Mouse (Mus musculus): Measurements from ENCODE around the gene Olfr1367. TPM values are rescaled to one million over a fixed set of nuclear protein-coding genes. Genes with fewer than 3 reads are reported as not detected.

Gene Olfr1367
- polyA plus RNA-seq (2015; fragmentation: Nextera tagmentation; extraction: Ambion mirVana): not detected in 2 replicates

GRCm38 (mm10) chr13:21346610-21347009 is at the start of gene Olfr1367:
TSS of gene Olfr1367 (plus strand) at chr13:21346910.
- DNase-seq (ENCODE audit: low spot score): no peak

DNA sequence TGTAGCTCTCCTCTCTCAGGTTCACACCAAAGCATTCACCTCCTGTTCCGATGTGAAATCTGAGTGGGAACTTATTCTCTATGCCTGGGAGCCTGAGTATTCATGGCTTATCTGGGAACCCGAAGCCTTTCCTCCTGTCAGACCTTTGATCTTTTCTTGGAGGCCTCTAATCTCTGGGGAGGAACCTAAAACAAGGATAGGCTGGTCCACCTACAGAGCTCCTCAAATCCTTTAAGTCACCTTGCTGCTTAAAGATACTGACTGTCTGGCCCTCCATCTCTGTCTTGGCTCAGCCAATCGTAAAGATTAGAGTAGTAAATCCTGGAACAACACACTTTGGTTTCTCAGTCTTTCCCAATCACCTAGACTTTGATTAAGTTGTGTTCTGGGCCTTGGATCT is 48.2 kb upstream of the Olfr1367 start:
- DNase-seq (ENCODE audit: low spot score): no peak

- DNase-seq (ENCODE audit: low spot score): no peak
Observed at GRCm38 (mm10) chr13:21304483-21305066, 42.1 kb upstream of the Olfr1367 start.

DNA sequence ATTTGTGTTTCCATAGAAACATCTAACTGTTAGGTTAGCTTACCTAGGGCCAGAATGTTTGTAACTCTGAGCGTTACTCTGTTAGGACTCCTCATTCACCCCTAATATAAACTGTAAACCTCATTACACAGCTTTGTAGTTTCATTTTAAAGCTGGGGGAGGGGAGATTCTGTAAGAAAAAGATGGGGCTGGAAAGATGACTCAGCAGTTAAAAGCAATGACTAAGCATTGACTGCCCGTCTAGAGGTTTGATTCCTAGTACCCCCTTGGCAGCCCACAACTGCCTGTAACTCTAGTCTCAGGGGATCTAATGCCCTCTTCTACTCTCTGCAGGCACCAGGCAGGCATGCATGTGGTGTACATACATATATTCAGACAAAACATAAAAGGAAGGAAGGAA is 36.9 kb upstream of the Olfr1367 start:
- DNase-seq (ENCODE audit: low spot score): no peak

DNA sequence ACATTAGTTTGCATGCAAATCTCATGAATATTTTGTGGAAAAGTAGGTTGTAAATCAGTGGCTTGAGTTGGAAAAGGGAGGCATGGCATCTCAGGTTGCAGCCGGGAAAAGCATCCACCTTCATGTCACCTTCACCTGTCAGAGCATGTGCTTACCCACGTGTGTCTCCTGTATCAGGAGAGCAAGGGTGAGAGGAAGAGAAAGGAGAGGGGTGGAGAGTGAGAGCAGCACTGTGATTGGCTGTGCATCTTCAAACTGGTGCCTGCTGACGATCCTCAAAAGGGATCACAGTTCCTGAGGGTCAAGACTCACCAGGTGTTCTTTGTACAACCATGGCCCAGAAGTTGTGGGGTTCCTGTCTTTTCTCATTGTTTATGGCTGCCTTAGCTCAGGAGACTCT is 34.8 kb upstream of the Olfr1367 start, which contains the start of gene Gpx6:
Gene Gpx6 (plus strand): TSS at position 200 of the 400 bp plus-strand sequence.
- no peak for DNase-seq (ENCODE audit: low spot score)

DNA sequence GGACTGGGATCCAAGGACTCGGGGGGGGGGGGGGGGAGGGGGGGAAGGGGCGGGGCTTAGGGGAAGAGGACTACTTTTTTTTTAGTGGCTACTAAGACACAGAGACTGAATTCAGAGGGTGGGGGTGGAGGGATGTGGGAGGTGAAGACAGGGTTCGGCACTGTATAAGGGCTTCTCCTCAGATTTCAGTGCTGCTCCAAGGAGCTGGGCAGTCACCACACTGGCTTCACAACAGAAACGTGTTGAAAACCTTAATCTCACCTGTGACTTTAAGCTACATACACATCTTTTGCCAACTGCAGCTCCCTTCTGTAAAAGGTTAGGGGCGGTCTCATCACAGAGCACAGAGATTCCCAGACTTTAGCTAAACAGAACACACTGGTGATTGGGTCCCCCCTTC is 33.9 kb upstream of the Olfr1367 start:
- no peak for DNase-seq (ENCODE audit: low spot score)

- DNase-seq (ENCODE audit: low spot score): no peak
Observed at GRCm38 (mm10) chr13:21313903-21314302, 32.8 kb upstream of the Olfr1367 start.

GRCm38 (mm10) chr13:21320262-21320661 is 26.4 kb upstream of the Olfr1367 start:
- DNase-seq (ENCODE audit: low spot score): no peak

DNA sequence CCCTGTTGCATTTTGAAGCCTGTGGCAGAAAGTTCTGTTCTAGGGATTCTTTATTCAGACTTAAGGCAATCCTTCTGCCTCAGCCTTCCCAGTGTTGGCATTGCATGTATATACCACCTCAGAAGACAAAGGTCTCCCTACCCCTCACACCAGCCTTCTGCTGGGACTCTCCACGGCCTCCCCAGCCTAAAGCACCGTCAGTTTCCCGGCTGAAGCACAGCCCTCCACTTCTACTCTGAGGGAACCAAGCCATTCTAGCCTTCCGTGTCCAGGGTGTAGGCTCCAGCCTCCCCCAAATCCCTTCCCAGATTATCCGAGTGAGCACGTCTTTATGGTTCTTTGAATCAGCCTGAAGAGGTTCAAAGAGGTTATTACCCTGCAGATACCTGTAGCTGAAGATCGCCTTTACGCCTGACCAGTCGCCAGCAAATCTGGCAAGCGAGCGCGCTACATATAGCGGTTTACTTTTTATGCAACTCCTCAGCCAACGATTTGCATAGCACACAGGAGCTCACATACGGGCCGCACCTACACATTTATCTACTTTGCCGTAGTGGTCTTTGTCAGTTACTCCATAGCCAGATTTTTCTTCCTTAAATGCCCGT is 24.7 kb upstream of the Olfr1367 start:
- peak; percentile 5 for DNase-seq (ENCODE audit: low spot score)

DNA sequence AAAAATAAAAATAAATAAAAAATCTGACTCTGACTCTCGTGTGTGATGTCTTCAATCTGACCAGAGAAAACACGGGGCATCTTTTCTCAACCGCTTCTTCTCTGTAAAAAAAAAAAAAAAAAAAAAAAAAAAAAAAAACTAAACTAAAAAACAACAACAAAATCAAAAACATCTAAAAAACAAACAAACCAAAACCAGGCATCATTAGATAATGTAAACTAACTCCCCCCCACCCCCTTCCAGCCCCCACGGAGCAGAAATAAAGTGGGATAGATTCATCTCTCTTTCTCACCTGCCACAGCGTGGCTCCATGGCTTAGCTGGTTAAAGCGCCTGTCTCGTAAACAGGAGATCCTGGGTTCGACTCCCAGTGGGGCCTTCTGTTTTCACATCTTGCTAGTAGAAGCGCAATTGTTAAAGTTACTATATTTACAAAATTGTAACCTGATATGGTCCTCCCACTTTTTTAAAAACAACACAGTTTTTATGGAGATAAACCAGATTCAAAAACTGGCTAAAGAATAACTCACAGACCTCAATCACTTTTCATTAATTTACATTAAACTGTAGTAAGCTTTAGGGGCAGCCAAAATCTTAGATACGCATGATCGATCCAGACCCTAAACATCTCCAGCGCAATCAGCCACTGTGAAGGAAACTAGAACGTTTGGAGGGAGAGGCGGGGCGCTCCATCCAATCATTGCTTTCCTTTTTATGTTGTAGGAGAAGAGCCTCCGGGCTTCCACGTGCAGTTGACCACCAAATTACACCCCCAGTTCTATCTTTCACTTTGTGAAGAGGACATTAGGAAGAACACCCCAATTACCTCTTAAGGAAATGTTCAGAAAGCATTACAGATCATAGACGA is 24.0 kb upstream of the Olfr1367 start:
- peak; percentile 30 for DNase-seq (ENCODE audit: low spot score)

- peak; percentile 13 for DNase-seq (ENCODE audit: low spot score)
Observed at GRCm38 (mm10) chr13:21323405-21323804, 23.3 kb upstream of the Olfr1367 start.

- peak; percentile 2 for DNase-seq (ENCODE audit: low spot score)
Observed at GRCm38 (mm10) chr13:21326191-21326590, 20.5 kb upstream of the Olfr1367 start.

GRCm38 (mm10) chr13:21326657-21327211 is 20.0 kb upstream of the Olfr1367 start:
- DNase-seq (ENCODE audit: low spot score): peak; percentile 48

- no peak for DNase-seq (ENCODE audit: low spot score)
Observed at GRCm38 (mm10) chr13:21327424-21327823, 19.3 kb upstream of the Olfr1367 start.

DNA sequence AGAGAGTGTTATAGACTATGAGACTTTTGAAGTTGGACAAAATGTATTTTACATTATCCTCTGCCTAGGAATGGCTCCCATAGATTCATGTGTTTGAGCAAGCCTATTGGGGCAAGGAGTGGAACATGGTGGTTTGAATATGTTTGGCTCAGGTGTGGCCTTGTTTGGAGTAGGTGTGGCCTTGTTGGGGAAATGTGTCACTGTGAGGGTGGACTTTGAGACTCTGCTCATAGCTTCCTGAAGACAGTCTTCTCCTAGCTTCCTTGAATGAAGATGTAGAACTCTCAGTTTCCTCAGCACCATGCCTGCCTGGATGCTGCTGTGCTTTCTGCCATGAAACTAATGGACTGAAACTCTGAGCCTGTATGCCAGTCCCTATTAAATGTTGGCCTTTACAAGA is 3.9 kb downstream of the Olfr1367 start:
- DNase-seq (ENCODE audit: low spot score): no peak

GRCm38 (mm10) chr13:21362621-21363248 is 16.0 kb downstream of the Olfr1367 start, which contains the start of gene Zscan12:
TSS of gene Zscan12 (plus strand) at chr13:21362820.
- peak; percentile 83 for DNase-seq (ENCODE audit: low spot score)

DNA sequence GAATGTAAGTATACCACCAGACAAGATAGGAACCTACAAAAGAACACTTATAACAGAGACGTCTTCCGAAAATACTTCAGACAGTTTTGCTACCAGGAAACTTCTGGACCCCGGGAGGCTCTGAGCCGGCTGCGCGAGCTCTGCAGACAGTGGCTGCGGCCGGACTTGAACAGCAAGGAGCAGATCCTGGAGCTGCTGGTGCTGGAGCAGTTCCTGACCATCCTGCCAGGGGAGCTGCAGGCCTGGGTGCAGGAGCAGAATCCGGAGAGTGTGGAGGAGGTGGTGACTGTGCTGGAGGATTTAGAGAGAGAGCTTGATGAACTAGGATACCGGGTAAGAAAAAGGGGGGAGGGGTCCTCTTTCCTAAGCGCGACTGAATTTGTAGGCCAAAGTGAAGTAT is 17.0 kb downstream of the Olfr1367 start:
- no peak for DNase-seq (ENCODE audit: low spot score)

DNA sequence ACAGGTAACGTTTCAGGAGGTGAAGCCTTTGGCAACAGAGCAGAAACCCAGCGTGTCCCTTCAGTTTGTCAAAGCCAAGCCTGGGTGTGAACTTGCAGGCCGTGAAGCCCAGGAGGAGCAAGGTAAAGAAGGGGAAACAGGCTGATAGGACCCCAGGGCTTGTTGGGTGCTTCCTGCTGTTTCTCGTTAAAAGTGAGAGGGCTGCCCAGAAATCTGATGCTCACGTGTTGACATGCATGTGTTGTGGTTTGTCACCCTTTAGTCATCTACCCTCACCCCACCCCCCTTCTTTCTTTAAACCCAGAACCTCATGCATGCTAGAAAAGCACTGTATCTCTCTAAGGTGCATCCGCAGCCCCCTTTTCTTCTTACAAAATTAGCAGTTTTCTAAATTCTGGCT is 19.9 kb downstream of the Olfr1367 start:
- peak; percentile 33 for DNase-seq (ENCODE audit: low spot score)

DNA sequence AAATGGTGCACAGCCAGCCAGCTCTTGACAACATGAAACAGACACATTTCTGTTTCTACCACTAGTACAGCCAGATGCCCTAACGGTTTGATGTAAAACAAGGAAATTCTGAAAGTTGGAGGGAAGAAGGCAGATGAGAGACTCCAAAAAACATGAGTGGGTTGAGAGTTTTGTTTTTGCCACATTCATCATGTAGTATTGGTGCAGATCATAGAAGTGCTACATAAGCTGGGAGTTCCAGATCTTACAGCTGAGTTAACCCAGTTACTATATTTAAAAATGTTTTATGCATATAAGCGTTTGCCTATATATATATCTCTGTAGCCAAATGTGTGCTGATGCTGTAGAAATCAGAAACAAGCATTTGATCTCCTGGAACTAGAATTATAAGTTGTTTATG is 26.0 kb downstream of the Olfr1367 start:
- DNase-seq (ENCODE audit: low spot score): no peak

- no peak for DNase-seq (ENCODE audit: low spot score)
Observed at GRCm38 (mm10) chr13:21377773-21378172, 31.1 kb downstream of the Olfr1367 start.

- no peak for DNase-seq (ENCODE audit: low spot score)
Observed at GRCm38 (mm10) chr13:21395211-21395610, 48.5 kb downstream of the Olfr1367 start.
